Mouse (Mus musculus) megakaryocyte progenitor cell, adult 5-6 weeks (primary cell): ENCODE data around the gene Ccdc38. TPM values are rescaled to one million over a fixed set of nuclear protein-coding genes. Genes with fewer than 3 reads are reported as not detected.
A peak's percentile ranks its signal among the peaks of the same experiment; 100 is the strongest.

ENCODE experiments used
- ATAC-seq: replicated peaks from 2 replicates; pipeline ENCODE4 v1.8.0; 2016; ENCODE audit warnings: mild to moderate bottlenecking, moderate TSS enrichment, inconsistent platforms; ENCODE audit not compliant: poor library complexity
- total RNA-seq, 2 experiments: library from RNA; stranded (forward) in 1 of 2; stranded (reverse) in 1 of 2; fragments of 157-497, 149-512 nt in 1 of 2; fragments of 200-1000 nt in 1 of 2; gene quantifications; 2 replicates each; pipeline versions ENCODE4 v1.2.3 to v1.2.4; 2015 to 2017

The Ccdc38 gene
- total RNA-seq, 2 experiments from 2014 or later, result 0.04 to 0.12 TPM

- no peak for ATAC-seq
Observed at GRCm38 (mm10) chr10:93603256-93603655, 62.8 kb downstream of the Ccdc38 start.

- no peak for ATAC-seq
Observed at GRCm38 (mm10) chr10:93606326-93606725, 65.9 kb downstream of the Ccdc38 start.

GRCm38 (mm10) chr10:93608051-93608450, 67.6 kb downstream of the Ccdc38 start:
- no peak for ATAC-seq

GRCm38 (mm10) chr10:93609236-93609635, 68.8 kb downstream of the Ccdc38 start:
- ATAC-seq, result no peak

- ATAC-seq, result no peak
Observed at GRCm38 (mm10) chr10:93610896-93611295, 70.5 kb downstream of the Ccdc38 start.

DNA sequence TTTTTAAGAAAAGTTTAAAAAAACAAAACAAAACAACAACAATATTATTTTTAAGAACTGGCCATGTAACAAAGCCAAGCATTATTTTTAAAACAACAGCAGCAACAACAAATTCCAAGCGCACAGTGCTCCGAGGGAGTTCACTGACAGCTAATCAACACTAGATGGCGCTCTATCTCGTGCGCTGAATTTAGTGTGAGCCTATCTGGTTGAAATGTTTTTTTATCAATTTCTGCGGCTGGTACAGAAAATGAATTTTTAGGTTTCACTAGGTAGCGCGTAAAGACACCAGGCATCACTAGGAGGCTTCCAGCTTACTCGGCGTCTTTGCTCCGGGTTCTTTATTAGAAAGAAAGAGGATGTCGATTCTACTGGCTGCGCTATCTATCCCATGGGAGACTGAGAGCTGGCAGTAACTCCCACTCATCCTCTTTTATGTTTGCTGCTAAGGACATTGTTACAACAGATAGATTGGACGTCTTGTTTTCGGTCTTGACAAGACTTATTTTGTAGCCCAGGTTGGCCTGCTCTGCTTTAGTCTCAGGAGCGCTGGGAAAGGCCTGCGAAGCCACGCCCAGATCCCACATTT, 71.1 kb downstream of the Ccdc38 start:
- peak; percentile 92 for ATAC-seq

DNA sequence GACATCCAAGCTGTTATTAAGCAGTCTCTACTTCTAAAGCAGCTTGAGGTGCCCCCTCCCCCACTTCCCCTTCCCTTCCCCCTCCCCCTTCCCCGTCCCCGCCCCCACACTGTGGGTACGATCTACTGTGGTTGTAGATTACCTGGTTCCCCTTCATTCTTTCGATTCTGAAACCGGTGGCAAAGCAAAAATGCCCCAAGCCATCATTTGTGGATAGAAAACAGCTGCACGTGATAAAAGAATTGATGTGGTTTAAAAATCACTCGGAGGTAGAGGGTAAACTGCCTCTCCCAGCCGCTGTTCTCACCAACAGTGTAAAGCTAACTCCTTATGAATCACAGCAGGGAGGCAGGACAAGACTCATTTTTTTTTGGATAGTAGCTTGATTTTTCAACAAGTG, 74.4 kb downstream of the Ccdc38 start:
- ATAC-seq, result 0 out of 2 replicates have a peak, but pooled peaks have one; percentile 12

GRCm38 (mm10) chr10:93620438-93621179, 80.2 kb downstream of the Ccdc38 start:
- ATAC-seq, result no peak

DNA sequence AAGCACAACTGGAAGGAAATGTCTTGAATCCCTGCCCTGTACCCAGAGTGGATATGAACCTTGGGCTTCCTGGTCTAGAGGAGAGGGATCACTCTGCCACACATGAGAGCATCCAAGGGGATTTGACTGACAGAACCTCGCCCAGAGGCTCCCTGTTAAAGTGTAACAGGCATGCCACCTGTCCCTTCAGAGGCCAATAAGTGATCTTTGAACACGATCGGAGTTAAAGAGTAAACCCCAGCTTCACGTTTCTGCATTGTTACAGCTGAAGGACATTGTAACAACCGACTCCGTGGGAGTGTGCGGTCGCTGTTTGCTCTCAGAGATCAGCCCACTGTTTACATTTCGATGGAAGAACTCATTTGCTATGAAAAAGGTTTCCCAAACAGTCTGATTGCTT, 83.3 kb downstream of the Ccdc38 start:
- ATAC-seq, result no peak

- no peak for ATAC-seq
Observed at GRCm38 (mm10) chr10:93624151-93624550, 83.7 kb downstream of the Ccdc38 start.

DNA sequence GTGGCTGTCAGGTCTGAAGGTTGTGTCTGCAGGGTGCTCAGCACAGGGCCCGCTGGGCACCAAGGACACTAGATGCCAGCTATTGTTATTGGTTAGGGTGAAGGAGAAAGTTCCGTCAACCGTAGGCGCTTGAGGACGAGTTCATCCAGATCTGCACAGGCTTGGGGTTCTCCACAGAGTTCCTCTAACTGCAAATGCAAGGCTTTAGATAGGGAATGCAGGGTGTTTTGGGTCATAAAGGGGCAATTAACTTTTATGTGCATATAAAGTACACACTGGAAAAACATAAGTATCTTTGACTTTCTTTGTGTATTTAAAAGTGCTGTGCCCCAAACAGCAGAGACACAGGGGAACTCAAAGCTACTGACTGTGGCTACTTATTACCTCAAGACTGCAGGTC, 89.9 kb downstream of the Ccdc38 start:
- no peak for ATAC-seq

- ATAC-seq, result no peak
Observed at GRCm38 (mm10) chr10:93632086-93632485, 91.7 kb downstream of the Ccdc38 start.

- ATAC-seq, result no peak
Observed at GRCm38 (mm10) chr10:93633563-93633962, 93.1 kb downstream of the Ccdc38 start.

Other genes with a start within 250 kb of the Ccdc38 start
- gene Elk3, start 229.5 kb upstream of the Ccdc38 start, total RNA-seq (2015), result 27.0 and 28.4 TPM in 2 replicates
- gene Elk3, start 229.5 kb upstream of the Ccdc38 start, total RNA-seq (2017), result 15.9 and 17.6 TPM in 2 replicates
- gene Lta4h, start 87.2 kb upstream of the Ccdc38 start, total RNA-seq (2015), result 1,064 and 1,073 TPM in 2 replicates
- gene Lta4h, start 87.2 kb upstream of the Ccdc38 start, total RNA-seq (2017), result 756 and 853 TPM in 2 replicates
- 0.42 and 0.71 TPM in 2 replicates for gene Hal, start 51.9 kb upstream of the Ccdc38 start, total RNA-seq (2015)
- 1.1 TPM in 2 replicates for gene Hal, start 51.9 kb upstream of the Ccdc38 start, total RNA-seq (2017)
- gene Amdhd1, start 599 bp upstream of the Ccdc38 start, total RNA-seq (2015), result 0.17 and 0.68 TPM in 2 replicates
- gene Amdhd1, start 599 bp upstream of the Ccdc38 start, total RNA-seq (2017), result 0.07 and 0.08 TPM in 2 replicates
- gene Snrpf, start 49.1 kb downstream of the Ccdc38 start, total RNA-seq (2015), result 188 and 192 TPM in 2 replicates
- gene Snrpf, start 49.1 kb downstream of the Ccdc38 start, total RNA-seq (2017), result 284 and 295 TPM in 2 replicates
- 1.2 TPM in 2 replicates for gene Ntn4, start 100.0 kb downstream of the Ccdc38 start, total RNA-seq (2015)
- gene Ntn4, start 100.0 kb downstream of the Ccdc38 start, total RNA-seq (2017), result 0.74 and 1.1 TPM in 2 replicates